ENCODE assay signal across 10 mouse cellular contexts in the genomic region with DNA sequence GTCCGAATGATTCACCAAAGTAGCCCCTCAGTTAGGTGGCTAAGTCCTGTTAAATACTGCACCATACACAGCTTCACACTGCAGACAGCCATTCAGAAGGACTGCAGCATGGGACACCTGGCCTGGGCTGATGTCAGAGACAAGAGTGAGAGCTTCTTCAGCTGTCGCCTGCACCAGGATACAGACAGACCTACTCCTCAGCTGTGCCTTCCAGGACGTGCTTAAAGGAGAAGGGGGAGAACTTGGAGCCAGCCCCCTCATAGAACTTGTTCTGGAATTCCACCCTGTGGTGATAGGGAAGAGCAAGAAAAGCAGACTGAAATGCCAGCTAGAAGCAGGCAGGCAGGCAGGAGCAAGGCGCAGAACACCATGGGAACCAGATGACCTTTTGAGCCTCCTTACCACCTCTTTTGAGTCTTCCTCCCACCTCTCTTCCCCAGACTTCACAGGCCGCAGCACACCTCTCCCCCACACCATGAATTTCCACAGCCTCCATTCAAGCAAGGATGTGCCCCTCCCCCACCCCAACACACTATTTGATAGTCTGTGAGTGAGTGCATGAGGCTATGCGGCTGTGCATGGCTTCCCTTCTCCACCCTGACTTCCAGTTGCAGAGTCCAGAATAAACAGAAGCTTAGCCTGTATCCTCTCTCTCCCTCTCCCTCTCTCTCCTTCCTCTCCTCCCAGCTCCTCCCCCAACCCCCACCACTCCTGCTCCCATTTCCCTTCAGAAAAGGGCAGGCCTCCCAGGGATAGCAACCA. TPM values are rescaled to one million over a fixed set of nuclear protein-coding genes. Genes with fewer than 3 reads are reported as not detected.
DNase-seq lines count a peak whose midpoint lies in the region; ATAC-seq lines count a peak whose summit lies in the region.
"Had no signal": no experiment of that assay in that cellular context is flagged by ENCODE, and none has a peak within 500 bp of the region (broad histone marks: within the 10 kb centered on the region; RNA-seq: fewer than 3 reads in every experiment).

No protein-coding gene starts in this region.

- WGBS in forebrain, embryonic 10.5 days: 65% methylated on average over 6 of the region's 6 CpGs
- WGBS in forebrain, embryonic 15.5 days: 58% methylated on average over 6 of the region's 6 CpGs
- WGBS in neural tube, embryonic 15.5 days: 59% methylated on average over 6 of the region's 6 CpGs

- H3K27me3 ChIP-seq in forebrain, embryonic 10.5 days (ENCODE audit: poor library complexity, severe bottlenecking): no peaks in the 10 kb centered on the region
- H3K27me3 ChIP-seq in forebrain, embryonic 15.5 days: no peaks in the 10 kb centered on the region
- H3K27me3 ChIP-seq in neural tube, embryonic 15.5 days (replicated peaks): no peaks in the 10 kb centered on the region
- H3K27me3 ChIP-seq: neural tube, embryonic 13.5 days had no signal

- H3K36me3 ChIP-seq in forebrain, embryonic 10.5 days (replicated peaks): no peaks in the 10 kb centered on the region
- H3K36me3 ChIP-seq in forebrain, embryonic 15.5 days: no peaks in the 10 kb centered on the region
- no peaks in the 10 kb centered on the region for H3K36me3 ChIP-seq in neural tube, embryonic 15.5 days
- H3K36me3 ChIP-seq: neural tube, embryonic 13.5 days had no signal

- no peak overlapping the region for H3K4me3 ChIP-seq in forebrain, embryonic 10.5 days
- no peak overlapping the region for H3K4me3 ChIP-seq in forebrain, embryonic 15.5 days
- H3K4me3 ChIP-seq in neural tube, embryonic 15.5 days (replicated peaks): no peak overlapping the region
- H3K4me3 ChIP-seq: neural tube, embryonic 13.5 days had no signal

- H3K27ac ChIP-seq in forebrain, embryonic 10.5 days: peak overlapping the region; percentile 56; the same call in 1 of the 2 replicates
- H3K27ac ChIP-seq in forebrain, embryonic 15.5 days (replicated peaks): no peak overlapping the region
- H3K27ac ChIP-seq in neural tube, embryonic 15.5 days (replicated peaks): no peak overlapping the region
- H3K27ac ChIP-seq: neural tube, embryonic 13.5 days had no signal

- H3K9me3 ChIP-seq in forebrain, embryonic 10.5 days: no peaks in the 10 kb centered on the region
- H3K9me3 ChIP-seq in forebrain, embryonic 15.5 days: no peaks in the 10 kb centered on the region
- no peaks in the 10 kb centered on the region for H3K9me3 ChIP-seq in neural tube, embryonic 15.5 days (replicated peaks)
- H3K9me3 ChIP-seq: neural tube, embryonic 13.5 days had no signal

- DNase-seq in forebrain, embryonic 10.5 days (ENCODE audit: extremely low spot score, low spot score): no peak
- DNase-seq in neural tube, embryonic 10.5 days (ENCODE audit: extremely low spot score, low spot score): peak; percentile 23
- peak; percentile 62 for DNase-seq in kidney, postnatal 14 days
- DNase-seq in yolk sac, embryonic 10.5 days (ENCODE audit: low spot score): peak; percentile 65
- DNase-seq in layer of hippocampus, adult 18-20 months (ENCODE audit: low spot score in 2 of 2): no peak
- DNase-seq: cerebellum, postnatal 25 days had no signal

- ATAC-seq in forebrain, embryonic 15.5 days (replicated peaks): no peak
- ATAC-seq in neural tube, embryonic 15.5 days (ENCODE audit: low FRiP score): no peak
- ATAC-seq in megakaryocyte progenitor cell, adult 5-6 weeks (replicated peaks; ENCODE audit: poor library complexity): no peak

- H3K9ac ChIP-seq in forebrain, embryonic 15.5 days (replicated peaks): no peak overlapping the region
- H3K9ac ChIP-seq in neural tube, embryonic 15.5 days (replicated peaks): no peak overlapping the region
- H3K9ac ChIP-seq: neural tube, embryonic 13.5 days had no signal

- H3K4me2 ChIP-seq in forebrain, embryonic 15.5 days (replicated peaks): no peak overlapping the region
- no peak overlapping the region for H3K4me2 ChIP-seq in neural tube, embryonic 15.5 days
- H3K4me2 ChIP-seq: neural tube, embryonic 13.5 days had no signal

- H3K4me1 ChIP-seq in forebrain, embryonic 10.5 days: peaks cover 39% of the 10 kb centered on the region
- H3K4me1 ChIP-seq in forebrain, embryonic 15.5 days: no peaks in the 10 kb centered on the region
- H3K4me1 ChIP-seq in neural tube, embryonic 15.5 days: no peaks in the 10 kb centered on the region

RNA-seq across cellular contexts. Expression of gene Svopl, which starts 2.2 kb away (rescaled TPM):
- 1.0 and 1.5 TPM in 2 replicates for polyA plus RNA-seq in forebrain, embryonic 10.5 days (2016; fragmentation: Nextera tagmentation; extraction: Ambion mirVana)
- polyA plus RNA-seq in forebrain, embryonic 15.5 days (2015; fragmentation: Nextera tagmentation; extraction: Ambion mirVana): 0.64 and 1.0 TPM in 2 replicates
- 0.38 and 0.72 TPM in 2 replicates for polyA plus RNA-seq in neural tube, embryonic 15.5 days (2015; fragmentation: Nextera tagmentation; extraction: Ambion mirVana)
- total RNA-seq in megakaryocyte progenitor cell, adult 5-6 weeks (2015): not detected in 2 replicates
- not detected in 2 replicates for total RNA-seq in megakaryocyte progenitor cell, adult 5-6 weeks (2017)
- under 1 TPM; 0.43 to 0.59 TPM for total RNA-seq in layer of hippocampus, adult 18-20 months (2021)

Comparison
In these comparisons a context has a peak if more than half of its experiments do, and no peak if none do; other contexts are left out.
1. DNase-seq: peak in neural tube, embryonic 10.5 days (single experiment), kidney, postnatal 14 days (single experiment) and yolk sac, embryonic 10.5 days (single experiment); none in forebrain, embryonic 10.5 days (single experiment) and layer of hippocampus, adult 18-20 months (0 of 2).